Mouse (Mus musculus) right cerebral cortex, adult 18-20 months (tissue): ENCODE measurements at regions not wholly inside any gene's neighbourhood (a gene's known extent, or its start where the extent isn't known, plus 50 kb on each side); places are given as distances from the start of the nearest gene placed in this dataset.
A peak's percentile ranks its signal among the peaks of the same experiment; 100 is the strongest.

Source experiments
- DNase-seq: peaks from one replicate; pipeline ENCODE4 v3.0.0; 2022; ENCODE audit warnings: mixed read lengths

DNA sequence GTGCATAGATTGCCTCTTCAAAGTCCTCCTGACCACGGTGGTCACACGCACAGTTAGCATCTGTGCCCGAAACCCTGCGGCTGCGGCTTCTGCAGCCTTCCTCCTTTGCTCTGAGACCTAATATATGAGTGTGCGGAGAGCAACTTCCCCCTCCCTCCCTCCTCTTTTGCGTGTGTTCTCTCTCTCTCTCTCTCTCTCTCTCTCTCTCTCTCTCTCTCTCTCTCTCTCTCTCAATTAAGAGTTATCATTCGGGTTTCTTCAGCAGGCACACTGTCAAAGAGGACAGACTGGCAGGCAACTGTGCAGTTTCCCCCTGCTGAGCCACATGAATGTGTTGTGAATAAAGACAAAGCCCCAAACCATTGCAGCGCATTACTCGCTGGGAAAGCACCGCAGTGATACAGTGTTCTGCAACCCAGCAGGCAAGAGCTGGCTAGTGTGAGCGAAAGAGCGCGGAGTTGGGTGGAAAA lies 900.8 kb downstream of the Mat2b start:
- DNase-seq, result peak; percentile 14

DNA sequence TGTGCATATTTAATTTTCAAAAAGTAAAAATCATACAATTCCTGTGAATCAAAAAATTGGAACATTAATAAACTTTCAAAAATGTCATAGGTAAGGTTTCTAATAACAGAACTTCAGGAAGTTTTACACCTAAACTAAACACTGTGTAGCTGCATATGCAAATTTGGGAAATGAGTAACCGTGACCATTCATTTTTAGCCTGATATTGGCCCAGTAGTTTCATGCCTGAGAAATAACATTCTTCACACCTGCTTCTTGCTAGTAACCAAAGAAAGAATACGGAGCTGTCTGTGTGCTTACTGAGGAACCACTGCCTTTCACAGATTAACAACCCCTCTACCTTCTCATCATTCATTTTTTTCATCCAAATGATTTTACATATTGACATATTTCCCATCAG lies 902.9 kb downstream of the Mat2b start:
- DNase-seq, result no peak
